Mouse (Mus musculus) cerebellum, adult 2 months (tissue): ENCODE measurements around the gene Prps1l1.

Source experiments
- CTCF ChIP-seq: fragments of 200-500 bp; IDR thresholded peaks from 2 replicates; pipeline ENCODE4 v1.5.1; 2011; ENCODE audit warnings: low read depth, mild to moderate bottlenecking, control low read depth, low read length, moderate library complexity, borderline replicate concordance; ENCODE audit not compliant: insufficient read depth
- POLR2A ChIP-seq: fragments of 200-500 bp; IDR thresholded peaks from 2 replicates; pipeline ENCODE4 v1.6.1; 2011; ENCODE audit warnings: low read length, control low read depth, borderline replicate concordance; ENCODE audit not compliant: insufficient read depth

DNA sequence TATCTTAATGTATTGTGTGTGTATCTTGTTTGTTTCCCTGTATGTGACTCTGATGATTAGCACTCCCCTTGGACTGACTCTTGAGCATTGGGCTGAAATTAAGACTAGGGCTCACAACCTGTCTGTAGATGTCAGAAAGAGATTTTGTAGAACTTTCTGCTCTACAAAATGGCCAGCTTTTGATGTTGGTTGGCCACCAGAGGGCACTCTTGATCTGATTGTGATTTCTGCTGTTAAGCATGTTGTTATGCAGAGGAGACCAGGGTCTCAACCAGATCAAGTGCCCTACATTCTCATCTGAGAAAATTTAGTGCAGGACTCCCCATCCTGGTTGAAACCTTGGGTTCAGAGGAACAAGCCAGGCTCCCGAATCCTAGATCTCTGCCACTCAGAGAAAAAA lies 46.6 kb upstream of the Prps1l1 start:
- TF ChIP-seq CTCF: no peak
- TF ChIP-seq POLR2A: no peak
